Mouse (Mus musculus): Measurements from ENCODE around the gene Scly. TPM values are rescaled to one million over a fixed set of nuclear protein-coding genes. Genes with fewer than 3 reads are reported as not detected.
A peak's percentile ranks its signal among the peaks of the same experiment; 100 is the strongest.

The Scly gene
- polyA plus RNA-seq, 1 experiment from 2014 or later, result 11.2 TPM

- no peaks in the 10 kb centered on the region for H3K36me3 ChIP-seq (ENCODE audit: control insufficient read depth, insufficient read depth, low read length)
- ATAC-seq, result peak; percentile 43; the same call in 1 of the 2 replicates
- H3K4me1 ChIP-seq (ENCODE audit: control insufficient read depth, insufficient read depth, low read length), result peaks cover 6% of the 10 kb centered on the region; the same call in 1 of the 2 replicates
- H3K4me3 ChIP-seq (ENCODE audit: low read depth, low read length), result peak overlapping the region; percentile 37
- H3K27me3 ChIP-seq (ENCODE audit: control insufficient read depth, insufficient read depth, low read depth, low read length), result peaks cover 40% of the 10 kb centered on the region
- peak overlapping the region; percentile 41; the same call in 1 of the 2 replicates for H3K9ac ChIP-seq (ENCODE audit: low read depth, low read length)
- no peaks in the 10 kb centered on the region for H3K9me3 ChIP-seq (replicated peaks; ENCODE audit: control insufficient read depth, low read length, poor library complexity, severe bottlenecking)
- H3K4me2 ChIP-seq (ENCODE audit: low read length), result peak overlapping the region; percentile 79
- 2% methylated on average over 67 of the region's 68 CpGs for WGBS
- H3K27ac ChIP-seq (ENCODE audit: low read length), result no peak overlapping the region
Measured at GRCm38 (mm10) chr1:91344921-91345685, 47.0 kb downstream of the Scly start.

DNA sequence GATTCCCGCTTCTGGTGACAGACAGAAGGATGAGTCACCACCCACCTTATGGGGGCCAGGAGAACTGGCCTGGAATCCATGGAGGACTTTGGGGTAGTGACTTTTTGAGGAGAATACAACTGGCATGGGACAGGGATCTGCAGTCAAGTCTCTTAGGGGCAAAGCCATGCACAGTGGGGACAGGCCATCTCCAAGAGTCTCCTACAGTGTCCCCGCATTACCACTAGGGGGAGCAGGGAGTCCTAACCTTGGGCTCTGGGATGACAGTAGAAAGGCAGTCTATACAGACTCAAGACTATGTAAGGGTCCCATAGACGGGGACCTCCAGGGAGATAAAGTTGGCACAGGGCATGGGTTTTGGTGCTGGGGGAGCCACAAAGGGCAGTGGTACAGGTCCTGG, 48.8 kb downstream of the Scly start:
- H3K4me3 ChIP-seq (ENCODE audit: low read depth, low read length), result no peak overlapping the region
- H3K36me3 ChIP-seq (ENCODE audit: control insufficient read depth, insufficient read depth, low read length), result no peaks in the 10 kb centered on the region
- peak; percentile 66 for ATAC-seq
- no peak overlapping the region for H3K27ac ChIP-seq (ENCODE audit: low read length)
- 36% methylated on average over 3 of the region's 3 CpGs for WGBS
- H3K9ac ChIP-seq (ENCODE audit: low read depth, low read length), result no peak overlapping the region
- H3K4me1 ChIP-seq (ENCODE audit: control insufficient read depth, insufficient read depth, low read length), result peaks cover 6% of the 10 kb centered on the region; the same call in 1 of the 2 replicates
- peaks cover 40% of the 10 kb centered on the region for H3K27me3 ChIP-seq (ENCODE audit: control insufficient read depth, insufficient read depth, low read depth, low read length)
- H3K9me3 ChIP-seq (replicated peaks; ENCODE audit: control insufficient read depth, low read length, poor library complexity, severe bottlenecking), result no peaks in the 10 kb centered on the region
- H3K4me2 ChIP-seq (ENCODE audit: low read length), result no peak overlapping the region

- H3K4me3 ChIP-seq (ENCODE audit: low read depth, low read length), result no peak within 1 kb of the TSS
- no peak within 1 kb of the TSS for H3K9ac ChIP-seq (ENCODE audit: low read depth, low read length)
- no peaks in the 10 kb centered on the region for H3K4me1 ChIP-seq (ENCODE audit: control insufficient read depth, insufficient read depth, low read length)
- H3K27ac ChIP-seq (ENCODE audit: low read length), result no peak within 1 kb of the TSS
- ATAC-seq, result no peak
- WGBS, result 63% methylated on average over 4 of the region's 4 CpGs
- H3K36me3 ChIP-seq (ENCODE audit: control insufficient read depth, insufficient read depth, low read length), result no peaks in the 10 kb centered on the region
- H3K9me3 ChIP-seq (replicated peaks; ENCODE audit: control insufficient read depth, low read length, poor library complexity, severe bottlenecking), result no peaks in the 10 kb centered on the region
- H3K27me3 ChIP-seq (ENCODE audit: control insufficient read depth, insufficient read depth, low read depth, low read length), result peaks cover 8% of the 10 kb centered on the region
- no peak within 1 kb of the TSS for H3K4me2 ChIP-seq (ENCODE audit: low read length)
Measured at GRCm38 (mm10) chr1:91350841-91351240, 52.7 kb downstream of the Scly start, which contains the start of gene Klhl30. Gene Klhl30, plus strand, starts transcription at chr1:91351016.

GRCm38 (mm10) chr1:91351249-91351648, 53.1 kb downstream of the Scly start:
- no peak for ATAC-seq
- 76% methylated on average over 3 of the region's 3 CpGs for WGBS
- H3K4me3 ChIP-seq (ENCODE audit: low read depth, low read length), result no peak overlapping the region
- no peak overlapping the region for H3K9ac ChIP-seq (ENCODE audit: low read depth, low read length)
- no peak overlapping the region for H3K4me2 ChIP-seq (ENCODE audit: low read length)
- H3K27me3 ChIP-seq (ENCODE audit: control insufficient read depth, insufficient read depth, low read depth, low read length), result peaks cover 4% of the 10 kb centered on the region
- no peaks in the 10 kb centered on the region for H3K36me3 ChIP-seq (ENCODE audit: control insufficient read depth, insufficient read depth, low read length)
- H3K27ac ChIP-seq (ENCODE audit: low read length), result no peak overlapping the region
- no peaks in the 10 kb centered on the region for H3K9me3 ChIP-seq (replicated peaks; ENCODE audit: control insufficient read depth, low read length, poor library complexity, severe bottlenecking)
- H3K4me1 ChIP-seq (ENCODE audit: control insufficient read depth, insufficient read depth, low read length), result no peaks in the 10 kb centered on the region

- H3K4me1 ChIP-seq (ENCODE audit: control insufficient read depth, insufficient read depth, low read length), result no peaks in the 10 kb centered on the region
- H3K27me3 ChIP-seq (ENCODE audit: control insufficient read depth, insufficient read depth, low read depth, low read length), result no peaks in the 10 kb centered on the region
- no peak overlapping the region for H3K27ac ChIP-seq (ENCODE audit: low read length)
- WGBS, result 92% methylated on average over 2 of the region's 2 CpGs
- no peaks in the 10 kb centered on the region for H3K36me3 ChIP-seq (ENCODE audit: control insufficient read depth, insufficient read depth, low read length)
- no peak overlapping the region for H3K4me3 ChIP-seq (ENCODE audit: low read depth, low read length)
- ATAC-seq, result no peak
- H3K9ac ChIP-seq (ENCODE audit: low read depth, low read length), result no peak overlapping the region
- H3K9me3 ChIP-seq (replicated peaks; ENCODE audit: control insufficient read depth, low read length, poor library complexity, severe bottlenecking), result no peaks in the 10 kb centered on the region
- no peak overlapping the region for H3K4me2 ChIP-seq (ENCODE audit: low read length)
Measured at GRCm38 (mm10) chr1:91352277-91352676, 54.1 kb downstream of the Scly start.

DNA sequence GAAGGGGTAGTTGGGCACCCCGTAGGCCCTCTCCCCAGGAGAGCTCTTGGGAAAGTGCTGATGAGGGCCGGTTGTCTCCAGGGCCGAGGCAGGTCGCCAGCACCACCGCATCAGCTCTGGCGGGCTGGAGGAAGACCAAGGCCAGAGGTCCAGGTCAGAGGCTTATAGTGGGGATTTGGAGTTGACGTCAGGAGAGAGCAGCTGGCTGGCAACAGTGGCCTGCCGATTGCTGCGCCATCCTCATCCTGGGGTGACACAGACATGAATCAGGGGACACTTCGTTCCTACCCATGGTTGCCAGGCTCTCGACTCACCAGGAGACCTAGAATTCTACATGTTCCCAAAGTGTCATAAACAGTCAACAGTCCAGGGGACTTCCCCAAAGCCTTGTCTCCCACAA, 58.0 kb downstream of the Scly start:
- H3K9me3 ChIP-seq (replicated peaks; ENCODE audit: control insufficient read depth, low read length, poor library complexity, severe bottlenecking), result no peaks in the 10 kb centered on the region
- H3K36me3 ChIP-seq (ENCODE audit: control insufficient read depth, insufficient read depth, low read length), result no peaks in the 10 kb centered on the region
- H3K4me3 ChIP-seq (ENCODE audit: low read depth, low read length), result no peak overlapping the region
- H3K27ac ChIP-seq (ENCODE audit: low read length), result no peak overlapping the region
- no peaks in the 10 kb centered on the region for H3K4me1 ChIP-seq (ENCODE audit: control insufficient read depth, insufficient read depth, low read length)
- no peak overlapping the region for H3K9ac ChIP-seq (ENCODE audit: low read depth, low read length)
- WGBS, result 86% methylated on average over 11 of the region's 11 CpGs
- ATAC-seq, result no peak
- H3K4me2 ChIP-seq (ENCODE audit: low read length), result no peak overlapping the region
- no peaks in the 10 kb centered on the region for H3K27me3 ChIP-seq (ENCODE audit: control insufficient read depth, insufficient read depth, low read depth, low read length)

DNA sequence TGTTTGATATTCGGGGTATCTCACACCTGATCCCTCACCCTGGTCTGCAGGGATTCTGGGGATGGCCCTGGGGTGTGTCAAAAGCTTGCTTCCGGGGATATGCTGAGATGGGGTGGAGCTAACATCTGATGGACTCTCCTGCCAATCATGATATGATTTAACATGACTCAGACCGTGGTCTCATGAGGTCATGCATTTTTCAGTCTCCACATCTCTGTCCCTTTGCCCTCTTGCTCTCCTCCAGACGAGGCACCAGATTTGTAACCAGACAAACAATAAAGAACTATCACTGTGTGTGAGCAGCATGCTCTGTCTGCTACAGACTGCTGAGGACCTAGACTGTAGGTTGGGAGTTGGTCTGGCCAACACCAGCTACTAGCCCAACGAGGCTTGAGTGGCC, 64.0 kb downstream of the Scly start:
- H3K4me3 ChIP-seq (ENCODE audit: low read depth, low read length), result no peak overlapping the region
- no peak overlapping the region for H3K4me2 ChIP-seq (ENCODE audit: low read length)
- peaks cover 10% of the 10 kb centered on the region for H3K27me3 ChIP-seq (ENCODE audit: control insufficient read depth, insufficient read depth, low read depth, low read length)
- H3K27ac ChIP-seq (ENCODE audit: low read length), result no peak overlapping the region
- H3K9me3 ChIP-seq (replicated peaks; ENCODE audit: control insufficient read depth, low read length, poor library complexity, severe bottlenecking), result peaks cover 5% of the 10 kb centered on the region; the same call in 1 of the 2 replicates
- WGBS, result 80% methylated on average over 5 of the region's 5 CpGs
- ATAC-seq, result no peak
- no peaks in the 10 kb centered on the region for H3K36me3 ChIP-seq (ENCODE audit: control insufficient read depth, insufficient read depth, low read length)
- H3K4me1 ChIP-seq (ENCODE audit: control insufficient read depth, insufficient read depth, low read length), result peaks cover 4% of the 10 kb centered on the region; the same call in 1 of the 2 replicates
- H3K9ac ChIP-seq (ENCODE audit: low read depth, low read length), result no peak overlapping the region

- Histone ChIP-seq H3K4me2 (ENCODE audit: low read length) (no peak overlapping the region), H3K4me3 (ENCODE audit: low read depth, low read length) (no peak overlapping the region), H3K27me3 (ENCODE audit: control insufficient read depth, insufficient read depth, low read depth, low read length) (peaks cover 16% of the 10 kb centered on the region), H3K9ac (ENCODE audit: low read depth, low read length) (no peak overlapping the region), H3K27ac (ENCODE audit: low read length) (no peak overlapping the region), H3K4me1 (ENCODE audit: control insufficient read depth, insufficient read depth, low read length) (peaks cover 4% of the 10 kb centered on the region; the same call in 1 of the 2 replicates), H3K9me3 (replicated peaks; ENCODE audit: control insufficient read depth, low read length, poor library complexity, severe bottlenecking) (peaks cover 5% of the 10 kb centered on the region; the same call in 1 of the 2 replicates), H3K36me3 (ENCODE audit: control insufficient read depth, insufficient read depth, low read length) (no peaks in the 10 kb centered on the region)
- 95% methylated on average over 16 of the region's 16 CpGs for WGBS
- no peak for ATAC-seq
Measured at GRCm38 (mm10) chr1:91364822-91365644, 66.9 kb downstream of the Scly start.
